Mouse (Mus musculus) thymus, adult 2 months (tissue): Measurements from ENCODE around the gene Mrc1.

ENCODE experiments used
- CTCF ChIP-seq: fragments of 200-500 bp; IDR thresholded peaks from 2 replicates; pipeline ENCODE4 v1.5.1; 2012; ENCODE audit warnings: mild to moderate bottlenecking, control low read depth, low read length, moderate library complexity, borderline replicate concordance; ENCODE audit not compliant: control insufficient read depth, poor library complexity, insufficient read depth; ENCODE audit errors: extremely low read depth
- POLR2A ChIP-seq: fragments of 200-500 bp; IDR thresholded peaks from 2 replicates; pipeline ENCODE4 v1.6.1; 2012; ENCODE audit warnings: mild to moderate bottlenecking, low read length, control low read depth, moderate library complexity; ENCODE audit not compliant: control insufficient read depth, poor library complexity, insufficient read depth; ENCODE audit errors: extremely low read depth

DNA sequence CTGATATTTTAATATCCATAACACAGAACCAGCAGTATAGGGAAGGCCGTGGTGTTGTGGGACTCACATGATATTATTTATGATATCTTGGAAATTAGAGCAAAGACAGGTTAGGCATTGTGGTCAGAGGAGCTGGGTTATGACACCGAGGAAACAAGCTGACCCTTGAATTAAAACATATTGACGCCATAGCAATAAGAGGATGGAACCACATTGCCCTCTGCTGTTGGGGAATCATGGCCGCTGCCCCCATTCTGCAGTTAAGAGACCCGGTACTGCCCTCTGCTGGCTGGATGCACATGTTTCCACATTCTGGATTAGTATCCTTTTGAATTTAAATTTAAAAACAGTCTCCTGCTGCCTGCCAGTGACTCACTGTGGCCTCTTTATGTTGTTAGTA is 66.1 kb downstream of the Mrc1 start:
- TF ChIP-seq CTCF, result peak; percentile 74; the same call in 1 of the 2 replicates
- no peak for TF ChIP-seq POLR2A
